Mouse (Mus musculus) lung, adult 2 months (tissue): ENCODE results near the gene Armc2.

ENCODE experiments used
- CTCF ChIP-seq: fragments of 200-500 bp; IDR thresholded peaks from 2 replicates; pipeline ENCODE4 v1.5.1; 2011; ENCODE audit warnings: mild to moderate bottlenecking, low read length, control low read depth; ENCODE audit not compliant: insufficient read depth
- POLR2A ChIP-seq: fragments of 200-500 bp; IDR thresholded peaks from 2 replicates; pipeline ENCODE4 v1.6.1; 2011; ENCODE audit warnings: low read depth, mild to moderate bottlenecking, control low read depth, low read length, borderline replicate concordance; ENCODE audit errors: extremely low read depth

DNA sequence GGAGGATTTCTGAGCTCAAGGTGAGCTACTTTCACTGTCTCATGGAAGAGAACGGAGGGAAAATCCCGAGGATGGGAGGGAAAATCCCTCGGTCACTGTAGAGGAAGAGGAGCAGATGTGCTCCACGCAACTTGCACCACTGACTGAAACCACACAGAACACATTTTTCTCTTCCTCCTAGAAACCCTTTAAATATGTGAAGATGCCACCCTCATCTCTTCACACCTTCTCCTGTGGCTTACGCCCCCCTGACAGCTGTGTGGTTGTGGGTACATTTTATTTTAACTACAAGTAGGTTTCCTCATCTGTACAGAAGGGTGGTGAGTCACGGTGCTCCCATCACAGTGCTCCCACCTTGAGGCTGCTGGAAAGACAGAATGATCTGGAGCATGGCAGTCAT lies 34.0 kb downstream of the Armc2 start:
- TF ChIP-seq POLR2A (no peak), CTCF (no peak)
